Mouse (Mus musculus) bone marrow macrophage, adult 2 months (primary cell): ENCODE measurements around the gene Gm11492. TPM values are rescaled to one million over a fixed set of nuclear protein-coding genes. Genes with fewer than 3 reads are reported as not detected.

Experiments
- H3K27ac ChIP-seq: 2 replicates; pipeline ENCODE4 v1.5.1; 2012; ENCODE audit warnings: low read depth, low read length; ENCODE audit not compliant: insufficient read depth
- H3K4me1 ChIP-seq: 2 replicates; pipeline ENCODE4 v1.6.1; 2012; ENCODE audit warnings: low read length; ENCODE audit not compliant: control insufficient read depth, insufficient read depth
- H3K4me3 ChIP-seq: 2 replicates; pipeline ENCODE4 v1.5.1; 2012; ENCODE audit warnings: mild to moderate bottlenecking, low read length, moderate library complexity; ENCODE audit not compliant: insufficient read depth
- CTCF ChIP-seq: IDR thresholded peaks from 2 replicates; pipeline ENCODE4 v1.5.1; 2012; ENCODE audit warnings: low read depth, mild to moderate bottlenecking, low read length, moderate library complexity
- POLR2A ChIP-seq: IDR thresholded peaks from 2 replicates; pipeline ENCODE4 v1.6.1; 2012; ENCODE audit warnings: mild to moderate bottlenecking, low read depth, low read length, borderline replicate concordance
- polyA plus RNA-seq: library from polyadenylated mRNA; stranded (reverse); fragments of >200 nt; gene quantifications from 2 replicates; pipeline ENCODE4 v1.2.4, GENCODE M21; 2012; ENCODE audit not compliant: missing spikeins, insufficient read depth, insufficient read length

Gene Gm11492
- polyA plus RNA-seq, 1 experiment: not detected

GRCm38 (mm10) chr11:87617606-87618005, 51.2 kb downstream of the Gm11492 start:
- H3K4me3 ChIP-seq: no peak overlapping the region
- no peaks in the 10 kb centered on the region for H3K4me1 ChIP-seq
- no peak for TF ChIP-seq POLR2A
- TF ChIP-seq CTCF: no peak
- H3K27ac ChIP-seq: no peak overlapping the region

Other genes with a start within 250 kb of the Gm11492 start
- gene Ppm1e, start 207.6 kb upstream of the Gm11492 start, polyA plus RNA-seq: 0.15 TPM in 1 of 2 replicates, not detected in the other
- 3.4 and 3.7 TPM in 2 replicates for gene Rad51c, start 161.7 kb upstream of the Gm11492 start, polyA plus RNA-seq
- not detected in 2 replicates for gene Tex14, start 161.6 kb upstream of the Gm11492 start, polyA plus RNA-seq
- gene Sept4, start 2.2 kb downstream of the Gm11492 start, polyA plus RNA-seq: not detected in 2 replicates
- 11.0 and 16.3 TPM in 2 replicates for gene Mtmr4, start 25.5 kb downstream of the Gm11492 start, polyA plus RNA-seq
- not detected in 2 replicates for gene Hsf5, start 50.5 kb downstream of the Gm11492 start, polyA plus RNA-seq
- gene Rnf43, start 96.1 kb downstream of the Gm11492 start, polyA plus RNA-seq: not detected in 2 replicates
- 136 and 142 TPM in 2 replicates for gene Supt4a, start 170.9 kb downstream of the Gm11492 start, polyA plus RNA-seq
- 2.6 and 2.9 TPM in 2 replicates for gene Tspoap1, start 193.9 kb downstream of the Gm11492 start, polyA plus RNA-seq
- 1.1 and 1.7 TPM in 2 replicates for gene Mpo, start 226.9 kb downstream of the Gm11492 start, polyA plus RNA-seq